Mouse (Mus musculus) midbrain, embryonic 12.5 days (tissue): Measurements from ENCODE around the gene Arid5b. TPM values are rescaled to one million over a fixed set of nuclear protein-coding genes. Genes with fewer than 3 reads are reported as not detected.

Experiments used
- ATAC-seq: fragments of 200-750 bp; cut with Nextera tagmentation; 2 replicates; pipeline ENCODE4 v1.8.0; 2017; ENCODE audit warnings: low read depth, moderate TSS enrichment, moderate library complexity; ENCODE audit not compliant: low FRiP score
- H3K27ac ChIP-seq: fragments of 300-500 bp; sonication (generic); replicated peaks from 2 replicates; pipeline ENCODE4 v1.5.1; 2016; ENCODE audit warnings: mild to moderate bottlenecking
- H3K27me3 ChIP-seq: fragments of 300-500 bp; sonication (generic); 2 replicates; pipeline ENCODE4 v1.6.1; 2016; ENCODE audit warnings: mild to moderate bottlenecking
- H3K36me3 ChIP-seq: fragments of 300-500 bp; sonication (generic); 2 replicates; pipeline ENCODE4 v1.6.1; 2016
- H3K4me1 ChIP-seq: fragments of 300-500 bp; sonication (generic); 2 replicates; pipeline ENCODE4 v1.6.1; 2016
- H3K4me2 ChIP-seq: fragments of 300-500 bp; sonication (generic); replicated peaks from 2 replicates; pipeline ENCODE4 v1.6.1; 2016; ENCODE audit warnings: mild to moderate bottlenecking, moderate library complexity
- H3K4me3 ChIP-seq: fragments of 300-500 bp; sonication (generic); 2 replicates; pipeline ENCODE4 v1.5.1; 2016; ENCODE audit warnings: mild to moderate bottlenecking
- H3K9ac ChIP-seq: fragments of 300-500 bp; sonication (generic); replicated peaks from 2 replicates; pipeline ENCODE4 v1.6.1; 2016; ENCODE audit warnings: mild to moderate bottlenecking, moderate library complexity
- H3K9me3 ChIP-seq: fragments of 300-500 bp; sonication (generic); 2 replicates; pipeline ENCODE4 v1.6.1; 2016; ENCODE audit warnings: mild to moderate bottlenecking
- WGBS: fragments of 180-500 bp; shearing (Covaris S2); methylation state at CpG from one replicate; pipeline ENCODE4 v1.1.7; 2016; 5-methylcytosine and 5-hydroxymethylcytosine counted together
- polyA plus RNA-seq: library from polyadenylated mRNA; unstranded; fragments of >200 nt; fragmentation: Nextera tagmentation; extraction: Ambion mirVana; gene quantifications from 2 replicates; pipeline ENCODE4 v1.2.1, GENCODE M21; 2016

Arid5b gene
- polyA plus RNA-seq, 1 experiment from 2014 or later = 20.7 TPM

DNA sequence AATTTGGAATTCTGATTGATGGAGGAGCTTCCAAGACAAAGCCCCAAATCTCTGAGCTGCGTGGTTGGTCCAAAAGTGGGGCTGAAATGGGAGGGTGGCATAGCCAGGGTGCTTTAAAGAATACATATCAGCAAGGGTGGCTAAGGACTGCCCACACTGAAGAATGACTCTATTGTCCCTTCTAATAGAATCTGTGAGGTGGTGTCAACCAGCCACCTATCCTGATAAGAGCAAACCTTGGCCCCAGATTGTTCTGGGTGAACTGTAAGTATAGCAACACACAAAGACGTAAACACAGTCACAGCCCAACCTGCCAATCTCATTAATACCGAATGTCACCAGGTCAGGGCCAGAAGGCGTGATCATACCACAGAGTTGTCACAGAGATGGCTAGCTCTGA lies 111.4 kb downstream of the Arid5b start:
- H3K36me3 ChIP-seq = no peaks in the 10 kb centered on the region
- WGBS = 76% methylated on average over 4 of the region's 4 CpGs
- no peaks in the 10 kb centered on the region for H3K9me3 ChIP-seq
- H3K27me3 ChIP-seq = no peaks in the 10 kb centered on the region
- no peak overlapping the region for H3K9ac ChIP-seq
- H3K4me1 ChIP-seq = peaks cover 10% of the 10 kb centered on the region; the same call in 1 of the 2 replicates
- no peak for ATAC-seq
- no peak overlapping the region for H3K4me3 ChIP-seq
- 0 out of 2 replicates have a peak overlapping the region, but pooled peaks have one; percentile 26 for H3K27ac ChIP-seq
- H3K4me2 ChIP-seq = no peak overlapping the region

DNA sequence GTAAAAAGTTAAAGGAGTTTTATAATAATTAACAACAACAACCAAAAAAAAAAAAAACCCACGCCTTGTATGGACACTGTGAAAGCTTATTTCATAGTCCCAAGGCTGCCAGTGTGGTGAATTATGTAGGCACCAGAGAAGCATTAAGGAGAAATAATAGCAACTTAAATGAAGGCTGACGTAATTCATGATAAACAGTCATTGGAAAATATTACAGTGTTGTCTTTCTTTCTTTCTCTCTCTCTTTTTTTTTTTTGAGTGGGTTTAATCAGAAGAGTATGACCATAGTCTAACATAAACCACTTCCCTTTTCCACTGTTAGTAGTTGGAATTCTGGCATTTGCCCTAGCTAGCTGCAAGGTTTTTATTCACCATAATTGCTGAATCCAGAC lies 111.8 kb downstream of the Arid5b start:
- no peak for ATAC-seq
- 0 out of 2 replicates have a peak overlapping the region, but pooled peaks have one; percentile 26 for H3K27ac ChIP-seq
- WGBS = 85% methylated on average over 2 of the region's 2 CpGs

DNA sequence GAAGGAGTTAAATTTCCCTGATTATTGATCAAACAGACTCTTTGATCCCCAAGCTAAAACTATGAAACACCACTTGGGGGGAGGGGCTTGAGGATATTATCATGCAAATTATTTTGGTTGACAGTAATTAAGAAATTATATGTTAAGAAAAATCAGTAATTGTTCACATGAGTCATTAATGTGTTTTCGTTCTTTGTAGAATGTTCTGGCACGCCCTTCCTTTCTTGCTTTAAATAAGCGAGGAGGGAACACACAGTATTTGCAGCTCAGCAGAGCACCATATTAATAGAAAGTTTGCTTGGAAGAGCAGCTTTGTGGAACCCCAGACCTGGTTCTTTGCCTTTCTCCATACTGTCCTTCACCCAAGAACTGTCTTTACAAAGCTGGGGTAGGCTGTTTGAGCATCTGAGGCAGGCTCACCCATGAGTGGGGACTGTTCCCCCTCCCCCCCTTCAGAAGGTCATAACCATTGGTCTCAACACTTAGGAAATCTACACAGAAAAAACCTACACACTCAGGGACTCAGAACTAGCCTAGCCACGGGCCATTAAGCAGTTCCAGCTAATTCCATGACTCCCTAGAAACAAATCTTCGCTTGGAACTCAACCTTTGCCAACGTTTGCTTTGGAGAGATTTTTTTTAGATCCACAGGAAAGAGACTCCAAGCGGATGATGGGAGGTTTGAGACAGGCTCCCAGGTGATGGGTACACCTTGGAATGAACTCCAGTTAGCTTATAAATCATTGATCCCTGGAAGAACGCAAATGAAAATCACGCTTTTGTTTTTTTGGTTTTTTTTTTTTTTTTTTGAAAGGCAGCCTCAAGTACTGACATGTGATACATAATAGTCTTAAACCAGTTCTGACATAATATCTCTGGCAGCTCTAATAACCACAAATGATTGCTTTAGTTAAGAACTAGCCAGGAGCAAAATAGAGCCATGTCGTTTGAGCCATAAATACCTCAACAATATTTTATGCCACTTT lies 112.5 kb downstream of the Arid5b start:
- Histone ChIP-seq H3K27ac (no peak overlapping the region), H3K4me2 (no peak overlapping the region)
- WGBS = 66% methylated on average over 10 of the region's 10 CpGs

More for the DNA sequence above, 111.8 kb downstream of the Arid5b start:
- Histone ChIP-seq H3K27me3 (no peaks in the 10 kb centered on the region), H3K9me3 (no peaks in the 10 kb centered on the region), H3K36me3 (no peaks in the 10 kb centered on the region), H3K4me3 (no peak overlapping the region), H3K4me1 (peaks cover 10% of the 10 kb centered on the region; the same call in 1 of the 2 replicates), H3K9ac (no peak overlapping the region), H3K4me2 (no peak overlapping the region)

DNA sequence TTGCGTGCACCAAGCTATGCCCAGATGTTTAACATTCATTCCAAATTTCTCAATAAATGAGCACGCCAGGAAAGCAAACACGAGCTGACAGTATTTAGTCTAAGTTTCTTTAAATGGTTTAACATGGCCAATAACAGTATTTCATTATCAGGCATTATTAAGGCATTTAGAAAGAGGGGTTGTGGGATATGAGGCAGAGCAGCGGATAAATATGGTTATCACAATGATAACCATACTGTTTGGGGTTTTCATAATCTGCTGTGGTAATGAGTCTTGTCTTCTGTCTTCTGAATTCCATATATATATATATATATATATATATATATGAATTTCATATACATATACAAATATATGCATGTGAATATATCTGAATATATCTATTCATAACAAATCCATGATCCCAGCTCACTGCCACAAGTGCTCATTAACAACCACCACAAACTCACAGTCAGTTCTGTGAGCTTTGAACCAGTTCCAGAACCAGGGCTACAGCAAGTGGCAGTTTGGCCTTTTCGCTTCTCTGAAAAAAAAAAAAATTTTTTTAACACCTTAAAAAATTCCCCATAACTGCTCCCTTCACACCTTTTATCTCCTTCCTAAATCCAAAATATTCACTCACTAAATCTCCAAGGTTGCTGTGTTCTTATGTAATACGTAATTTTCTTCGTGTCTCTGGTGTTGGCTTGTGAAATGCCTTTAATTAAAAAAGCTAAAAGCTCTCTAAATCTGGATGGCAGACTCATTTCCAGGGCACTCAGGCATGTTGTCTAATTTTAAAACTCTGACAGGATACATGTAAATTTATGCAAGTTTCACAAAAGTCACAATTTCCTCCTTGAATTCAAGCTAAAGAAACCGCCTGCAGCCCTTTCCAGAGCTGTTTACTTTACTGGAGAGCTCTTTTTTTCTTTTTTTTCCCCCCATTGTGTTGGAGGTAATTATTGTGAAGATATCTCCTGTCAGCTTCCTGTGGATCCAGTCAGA lies 113.5 kb downstream of the Arid5b start:
- WGBS = 73% methylated on average over 8 of the region's 8 CpGs
- H3K9ac ChIP-seq = no peak overlapping the region
- H3K4me1 ChIP-seq = peaks cover 10% of the 10 kb centered on the region; the same call in 1 of the 2 replicates
- H3K4me2 ChIP-seq = no peak overlapping the region
- no peaks in the 10 kb centered on the region for H3K9me3 ChIP-seq
- no peaks in the 10 kb centered on the region for H3K36me3 ChIP-seq
- no peaks in the 10 kb centered on the region for H3K27me3 ChIP-seq
- no peak overlapping the region for H3K27ac ChIP-seq
- ATAC-seq = no peak
- no peak overlapping the region for H3K4me3 ChIP-seq

More for the DNA sequence above, 112.5 kb downstream of the Arid5b start:
- Histone ChIP-seq H3K4me3 (no peak overlapping the region), H3K27me3 (no peaks in the 10 kb centered on the region), H3K9ac (no peak overlapping the region), H3K4me1 (peaks cover 10% of the 10 kb centered on the region; the same call in 1 of the 2 replicates), H3K36me3 (no peaks in the 10 kb centered on the region), H3K9me3 (no peaks in the 10 kb centered on the region)
- ATAC-seq = no peak

DNA sequence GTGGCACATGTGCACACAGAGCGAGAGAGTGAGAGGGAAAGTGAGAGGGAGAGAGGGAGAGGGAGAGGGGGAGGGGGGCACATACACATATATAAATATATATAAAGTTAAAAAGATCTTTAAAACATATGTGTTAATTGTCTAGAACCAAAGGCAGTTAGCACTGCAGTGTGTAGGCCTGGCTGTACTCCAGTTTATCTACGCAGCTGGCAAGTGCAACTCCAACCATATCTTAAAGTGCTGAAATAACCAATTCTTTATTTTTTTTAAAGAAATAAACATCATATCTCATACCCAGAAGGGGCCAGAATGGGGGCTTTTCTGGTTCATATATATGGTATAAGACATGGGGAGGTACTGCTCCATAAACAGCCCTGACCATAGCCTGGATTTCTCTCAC lies 114.4 kb downstream of the Arid5b start:
- Histone ChIP-seq H3K4me1 (peaks cover 10% of the 10 kb centered on the region; the same call in 1 of the 2 replicates), H3K27ac (no peak overlapping the region), H3K9me3 (no peaks in the 10 kb centered on the region), H3K4me3 (no peak overlapping the region), H3K27me3 (no peaks in the 10 kb centered on the region), H3K36me3 (no peaks in the 10 kb centered on the region), H3K4me2 (no peak overlapping the region), H3K9ac (no peak overlapping the region)
- no peak for ATAC-seq
- 91% methylated on average over 2 of the region's 2 CpGs for WGBS

DNA sequence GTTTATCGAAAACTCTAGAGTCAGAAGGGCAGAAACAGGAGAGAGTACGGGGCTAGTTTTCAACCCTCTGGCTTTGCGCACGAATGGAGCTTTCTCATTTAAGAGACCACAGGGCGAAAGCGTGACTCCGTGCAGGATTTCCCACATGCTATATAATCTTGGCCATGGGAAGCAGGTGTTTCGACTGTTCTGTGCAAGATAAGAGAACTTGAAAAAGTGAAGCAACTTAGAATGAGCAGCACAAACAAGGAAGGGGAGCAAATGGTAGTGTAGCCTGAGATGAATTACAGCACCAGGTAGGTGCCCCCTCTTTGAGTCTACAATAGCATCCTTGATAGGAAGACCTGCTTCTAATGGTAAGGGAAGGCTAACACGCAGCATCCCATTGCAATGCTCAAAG lies 118.8 kb downstream of the Arid5b start:
- 0 out of 2 replicates have a peak, but pooled peaks cover 7% of the 10 kb centered on the region for H3K4me1 ChIP-seq
- no peak overlapping the region for H3K27ac ChIP-seq
- no peaks in the 10 kb centered on the region for H3K9me3 ChIP-seq
- ATAC-seq = no peak
- no peaks in the 10 kb centered on the region for H3K27me3 ChIP-seq
- no peaks in the 10 kb centered on the region for H3K36me3 ChIP-seq
- 96% methylated on average over 9 of the region's 9 CpGs for WGBS
- no peak overlapping the region for H3K4me2 ChIP-seq
- H3K9ac ChIP-seq = no peak overlapping the region
- no peak overlapping the region for H3K4me3 ChIP-seq

DNA sequence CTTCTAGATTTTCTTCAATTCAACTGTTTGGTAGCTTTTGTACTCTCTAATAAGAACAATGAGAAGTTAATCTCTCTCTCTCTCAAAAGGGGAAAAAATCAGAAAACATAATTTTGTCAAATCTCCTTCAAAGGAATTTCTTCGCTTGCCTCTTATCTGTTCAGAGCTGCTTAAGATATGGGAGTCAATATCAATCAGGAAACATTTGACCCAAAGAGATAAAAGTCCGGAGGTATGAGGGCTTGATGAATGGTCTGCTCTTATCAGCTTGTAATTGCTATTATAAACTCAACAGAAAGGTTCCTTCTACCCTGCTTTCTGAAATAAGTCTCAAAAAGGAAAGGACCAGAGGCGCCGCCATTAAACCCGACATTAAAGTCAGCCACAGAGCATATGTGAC lies 120.0 kb downstream of the Arid5b start:
- H3K4me2 ChIP-seq = no peak overlapping the region
- no peak overlapping the region for H3K4me3 ChIP-seq
- H3K4me1 ChIP-seq = peaks cover 12% of the 10 kb centered on the region; the same call in 1 of the 2 replicates
- 92% methylated on average over 5 of the region's 5 CpGs for WGBS
- no peak for ATAC-seq
- H3K27me3 ChIP-seq = no peaks in the 10 kb centered on the region
- no peaks in the 10 kb centered on the region for H3K36me3 ChIP-seq
- H3K27ac ChIP-seq = no peak overlapping the region
- no peak overlapping the region for H3K9ac ChIP-seq
- no peaks in the 10 kb centered on the region for H3K9me3 ChIP-seq

DNA sequence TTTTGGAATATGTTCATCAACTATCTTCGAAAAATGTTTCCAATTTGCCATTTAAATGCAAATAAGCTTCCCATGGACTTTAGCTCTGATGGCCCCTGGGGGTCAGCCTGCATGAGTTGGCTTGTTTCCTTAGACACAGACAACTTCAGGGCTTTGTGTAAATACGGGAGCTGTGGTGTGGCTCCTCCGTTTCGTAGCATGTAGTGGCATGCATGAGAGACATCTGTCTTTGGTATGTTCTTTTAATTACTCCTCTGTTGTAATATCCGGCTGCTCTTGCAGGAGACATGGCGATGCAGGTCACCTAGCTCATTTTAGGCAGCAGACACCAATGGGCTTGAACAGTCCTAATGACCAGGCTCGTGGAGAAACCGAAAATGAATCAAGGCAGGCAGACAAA lies 121.0 kb downstream of the Arid5b start:
- Histone ChIP-seq H3K9ac (no peak overlapping the region), H3K27me3 (no peaks in the 10 kb centered on the region), H3K4me2 (no peak overlapping the region), H3K4me1 (peaks cover 20% of the 10 kb centered on the region), H3K9me3 (no peaks in the 10 kb centered on the region), H3K4me3 (no peak overlapping the region), H3K36me3 (no peaks in the 10 kb centered on the region), H3K27ac (no peak overlapping the region)
- 67% methylated on average over 8 of the region's 8 CpGs for WGBS
- no peak for ATAC-seq

DNA sequence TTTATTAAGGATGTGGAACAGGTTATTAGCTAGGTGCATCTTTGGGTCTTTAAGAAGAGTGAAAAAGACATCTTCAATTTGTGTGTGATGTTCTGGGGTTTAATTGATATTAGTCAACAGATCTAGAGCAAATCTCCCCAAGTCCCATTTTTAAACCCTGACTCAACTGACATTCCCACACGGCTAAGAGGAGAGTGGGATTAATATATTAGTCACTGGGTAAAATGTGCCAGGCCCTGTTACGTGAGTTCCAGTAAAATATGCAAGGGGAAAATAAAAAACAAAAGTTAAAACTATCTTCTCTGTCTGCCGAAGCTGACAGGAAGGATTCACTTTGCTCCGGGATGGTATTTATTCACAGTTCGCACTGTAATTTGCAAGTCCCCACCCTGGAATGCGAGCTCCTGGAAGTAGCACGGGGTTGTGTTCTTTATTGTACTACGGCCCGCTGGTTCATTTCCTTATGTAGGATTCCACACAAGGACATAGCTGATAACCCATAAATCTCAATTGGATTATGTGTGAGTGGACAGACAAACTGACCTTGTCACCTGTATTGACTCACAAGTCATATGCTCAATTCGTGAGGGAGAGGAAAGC lies 121.8 kb downstream of the Arid5b start:
- no peak overlapping the region for H3K27ac ChIP-seq
- H3K4me3 ChIP-seq = no peak overlapping the region
- no peaks in the 10 kb centered on the region for H3K27me3 ChIP-seq
- peaks cover 20% of the 10 kb centered on the region for H3K4me1 ChIP-seq
- H3K9me3 ChIP-seq = no peaks in the 10 kb centered on the region; the same call in 1 of the 2 replicates
- no peak for ATAC-seq
- 74% methylated on average over 10 of the region's 10 CpGs for WGBS
- no peaks in the 10 kb centered on the region for H3K36me3 ChIP-seq
- H3K9ac ChIP-seq = no peak overlapping the region
- H3K4me2 ChIP-seq = no peak overlapping the region

DNA sequence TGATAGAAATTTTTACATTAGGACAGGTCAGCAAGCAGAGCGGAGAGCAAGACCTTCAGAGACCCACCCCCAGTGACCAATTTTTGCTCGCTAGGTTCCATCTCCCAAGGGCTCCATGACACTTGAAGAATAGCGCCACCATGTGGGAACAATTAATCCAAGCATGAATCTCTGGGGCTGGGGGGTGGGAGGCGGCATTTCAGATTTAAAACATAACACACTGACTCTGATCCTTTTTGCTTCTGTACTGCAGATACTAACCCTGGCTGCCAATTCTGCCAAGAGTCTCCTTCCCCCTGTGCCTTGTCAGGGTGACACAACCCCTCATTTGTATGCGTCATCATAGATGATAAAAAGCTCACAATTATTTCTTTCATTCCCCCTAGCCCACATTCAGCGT lies 122.4 kb downstream of the Arid5b start:
- ATAC-seq = no peak
- WGBS = 86% methylated on average over 6 of the region's 6 CpGs
- Histone ChIP-seq H3K27ac (no peak overlapping the region), H3K27me3 (no peaks in the 10 kb centered on the region), H3K4me3 (no peak overlapping the region), H3K4me1 (peaks cover 20% of the 10 kb centered on the region), H3K36me3 (no peaks in the 10 kb centered on the region), H3K9ac (no peak overlapping the region), H3K9me3 (no peaks in the 10 kb centered on the region; the same call in 1 of the 2 replicates), H3K4me2 (no peak overlapping the region)

DNA sequence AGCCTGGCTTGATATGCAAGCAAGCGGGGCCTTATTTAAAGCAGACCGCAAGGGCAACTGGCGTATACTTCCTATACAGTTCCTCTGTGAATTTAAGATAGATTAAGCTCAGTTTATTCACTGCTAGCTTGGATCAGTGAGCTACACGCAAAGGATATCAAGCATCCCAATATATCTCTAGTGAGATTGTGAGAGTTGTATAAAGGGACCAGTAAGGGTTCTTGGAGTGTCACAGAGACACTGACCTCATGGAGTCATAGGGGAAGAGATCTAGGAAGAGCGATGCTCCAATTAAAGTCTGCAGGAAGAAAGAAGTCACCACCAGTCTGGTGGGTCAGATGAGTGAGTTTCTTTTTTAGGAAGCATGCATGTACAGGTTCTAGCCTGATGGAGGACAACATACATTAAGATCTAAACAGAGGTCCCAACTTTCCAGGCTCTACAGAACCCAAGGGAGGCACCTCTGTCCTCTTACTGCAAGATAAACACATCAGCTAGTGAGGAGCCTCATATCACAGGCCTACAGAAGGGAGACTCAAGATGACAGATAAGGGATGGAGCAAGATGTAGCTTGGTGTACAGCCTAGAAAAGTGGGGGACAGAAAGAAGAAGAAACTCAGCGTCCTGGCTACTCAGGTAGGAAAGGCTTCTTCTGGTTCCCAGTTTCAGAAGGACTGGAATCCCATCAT lies 123.0 kb downstream of the Arid5b start:
- Histone ChIP-seq H3K27me3 (no peaks in the 10 kb centered on the region), H3K9ac (no peak overlapping the region), H3K36me3 (no peaks in the 10 kb centered on the region), H3K4me1 (peaks cover 20% of the 10 kb centered on the region), H3K9me3 (no peaks in the 10 kb centered on the region; the same call in 1 of the 2 replicates), H3K27ac (no peak overlapping the region), H3K4me3 (no peak overlapping the region), H3K4me2 (no peak overlapping the region)
- ATAC-seq = no peak
- 94% methylated on average over 6 of the region's 6 CpGs for WGBS
